ENCODE assay signal across 8 mouse cellular contexts in the genomic region with DNA sequence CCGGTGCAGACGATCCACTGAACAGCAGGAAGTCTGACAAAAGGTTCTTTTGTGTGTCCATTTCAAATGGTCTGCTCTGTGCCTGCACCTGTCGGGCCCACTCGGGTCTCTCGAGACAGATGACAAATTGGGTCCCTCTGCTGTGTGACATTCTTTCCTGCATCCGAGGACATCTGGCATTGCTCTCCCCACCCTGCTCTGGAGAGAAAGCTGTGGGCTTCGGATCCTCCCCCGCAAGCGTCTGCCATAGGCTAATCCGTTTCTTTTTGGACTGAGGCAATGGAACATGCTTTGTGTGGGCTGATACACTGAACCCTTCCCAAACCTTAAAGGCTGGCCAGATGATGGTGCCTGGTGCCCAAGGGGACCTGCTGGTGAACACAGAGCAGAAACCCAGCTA. TPM values are rescaled to one million over a fixed set of nuclear protein-coding genes. Genes with fewer than 3 reads are reported as not detected.
DNase-seq lines count a peak whose midpoint lies in the region; ATAC-seq lines count a peak whose summit lies in the region.

No protein-coding gene starts in this region.

- peak; percentile 19 for DNase-seq in embryo, embryonic 10.5 days (ENCODE audit: low spot score)
- DNase-seq in embryo, embryonic 10 days (ENCODE audit: low spot score) = no peak
- peak; percentile 87 to 90 for DNase-seq in frontal cortex, adult 2 months (ENCODE audit: extremely low spot score in 1 of 2, low spot score in 1 of 2)
- DNase-seq in layer of hippocampus, postnatal 10 days (ENCODE audit: low spot score in 2 of 2) = peak; percentile 68 to 74
- peak; percentile 32 for DNase-seq in retina, embryonic 14.5 days (ENCODE audit: low spot score)
- no peak for DNase-seq in MN1 (ENCODE audit: low spot score)
- no peak for DNase-seq in spleen, adult 18-20 months

- ATAC-seq in megakaryocyte-erythroid progenitor cell, adult 5-6 weeks (replicated peaks; ENCODE audit: low FRiP score, low TSS enrichment, poor library complexity, severe bottlenecking) = no peak

RNA-seq across cellular contexts. Expression of a gene that starts 23.4 kb away (rescaled TPM):
- 13.6 and 13.8 TPM in 2 replicates for polyA plus RNA-seq in frontal cortex, adult 2 months (2012; rRNA removed)
- total RNA-seq in layer of hippocampus, postnatal 10 days (2021) = 10 to 100 TPM; 21.3 to 22.4 TPM
- 0.61 TPM in 1 of 2 replicates, not detected in the other for total RNA-seq in megakaryocyte-erythroid progenitor cell, adult 5-6 weeks (2014; fragmentation: Nextera tagmentation)
- total RNA-seq in megakaryocyte-erythroid progenitor cell, adult 5-6 weeks (2017) = 0.19 TPM in 1 of 2 replicates, not detected in the other

RNA-seq across cellular contexts. Expression of a gene that starts 24.6 kb away (rescaled TPM):
- polyA plus RNA-seq in frontal cortex, adult 2 months (2012; rRNA removed) = 192 and 194 TPM in 2 replicates
- 100 to 1,000 TPM; 233 to 258 TPM for total RNA-seq in layer of hippocampus, postnatal 10 days (2021)
- 42.5 and 57.5 TPM in 2 replicates for total RNA-seq in megakaryocyte-erythroid progenitor cell, adult 5-6 weeks (2014; fragmentation: Nextera tagmentation)
- 59.7 and 75.3 TPM in 2 replicates for total RNA-seq in megakaryocyte-erythroid progenitor cell, adult 5-6 weeks (2017)

Comparison
In these comparisons a context has a peak if more than half of its experiments do, and no peak if none do; other contexts are left out.
1. DNase-seq: peak in embryo, embryonic 10.5 days (single experiment), frontal cortex, adult 2 months (2 of 2), layer of hippocampus, postnatal 10 days (2 of 2) and retina, embryonic 14.5 days (single experiment); none in embryo, embryonic 10 days (single experiment), MN1 (single experiment) and spleen, adult 18-20 months (0 of 2).
2. RNA of a gene that starts 23.4 kb away (total RNA-seq): 21.3 to 22.4 TPM in layer of hippocampus, postnatal 10 days; 0.19 to 0.61 TPM in megakaryocyte-erythroid progenitor cell, adult 5-6 weeks; every median in the first group is over 10 times any median in the second.